Mouse (Mus musculus): ENCODE data around the gene Gm15114. TPM values are rescaled to one million over a fixed set of nuclear protein-coding genes. Genes with fewer than 3 reads are reported as not detected.
"Not testable (repeated sequence)": the region's sequence is repeated elsewhere in the genome, so short reads cannot be mapped to it uniquely, and the experiment has no call there.

Gm15114 gene
- not detected for total RNA-seq (2021)

DNA sequence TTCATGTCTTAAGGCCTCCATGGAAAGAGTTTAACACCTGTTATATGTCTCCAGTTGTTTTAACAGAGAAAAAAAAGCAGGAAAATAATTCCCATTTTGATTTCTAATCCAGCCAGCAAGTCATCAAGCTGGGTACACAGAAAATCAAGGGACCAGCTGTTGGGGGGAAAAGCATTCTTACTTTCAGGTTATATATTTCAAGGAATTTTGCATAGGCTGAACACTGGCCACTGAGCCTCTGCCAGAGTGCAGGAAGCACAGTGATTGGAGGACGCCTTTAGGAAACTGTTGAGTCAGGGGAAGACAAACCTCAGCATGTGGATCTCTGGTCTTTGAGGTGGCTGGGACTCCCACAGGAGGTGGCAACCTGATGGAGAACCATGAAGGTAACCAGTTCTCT lies at the start of gene Gm15114:
Gene Gm15114 (plus strand): TSS at position 301 of the 400 bp plus-strand sequence.
- DNase-seq = not testable (repeated sequence)

Other genes with a start within 250 kb of the Gm15114 start
- gene Gm8334, start 126.2 kb downstream of the Gm15114 start, total RNA-seq (2021) = not detected
- not detected for gene Gm15127, start 174.6 kb downstream of the Gm15114 start, total RNA-seq (2021)

Measured in heart, postnatal 4 days (tissue).